Mouse (Mus musculus): Measurements from ENCODE around the gene Kif5a.

DNA sequence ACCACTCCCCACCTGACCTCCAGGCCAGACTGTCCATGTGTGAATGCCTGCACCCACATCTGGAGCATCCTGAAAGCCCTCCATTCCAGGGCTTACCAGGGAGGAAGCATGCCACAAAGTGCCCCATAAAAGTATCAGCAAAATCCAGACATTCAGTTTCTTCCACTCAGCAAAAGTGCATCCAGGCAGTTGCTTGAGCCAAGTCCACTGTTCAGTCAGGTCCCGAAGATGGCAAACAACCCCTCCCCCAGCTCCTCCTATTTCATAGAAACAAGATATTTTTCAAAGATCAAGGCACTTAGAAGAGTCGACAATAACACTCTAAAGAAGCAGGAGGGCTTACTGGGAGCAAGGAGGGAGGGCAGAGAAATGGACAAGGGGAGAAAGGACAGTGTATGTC lies 64.7 kb downstream of the Kif5a start:
- no peak for TF ChIP-seq UBTF (IDR thresholded peaks at IDR 0.05; ENCODE audit: low read depth, low read length)
- TF ChIP-seq CTCF (conservative IDR thresholded peaks at IDR 0.05 in 1 of 2, IDR thresholded peaks at IDR 0.05 in 1 of 2; ENCODE audit: low read depth in 2 of 2, low read length in 2 of 2) = no peak
- no peak for TF ChIP-seq RCOR1 (conservative IDR thresholded peaks at IDR 0.05; ENCODE audit: low read depth, low read length)
- no peak for TF ChIP-seq POLR2A (IDR thresholded peaks at IDR 0.05; ENCODE audit: low read depth, low read length)
- TF ChIP-seq EP300 (IDR thresholded peaks at IDR 0.05; ENCODE audit: low read length) = no peak
- TF ChIP-seq SIN3A (IDR thresholded peaks at IDR 0.05; ENCODE audit: low read length) = no peak
- no peak for TF ChIP-seq POLR2AphosphoS2 (IDR thresholded peaks at IDR 0.05; ENCODE audit: low read depth, low read length)
- no peak for TF ChIP-seq HCFC1 (IDR thresholded peaks at IDR 0.05; ENCODE audit: low read depth, low read length)
- TF ChIP-seq USF1 (IDR thresholded peaks at IDR 0.05; ENCODE audit: low read depth, low read length) = no peak
- no peak for TF ChIP-seq ZNF384 (IDR thresholded peaks at IDR 0.05; ENCODE audit: low read depth, low read length)
- TF ChIP-seq MAX (IDR thresholded peaks at IDR 0.05; ENCODE audit: low read length) = no peak
- TF ChIP-seq MXI1 (IDR thresholded peaks at IDR 0.05; ENCODE audit: low read depth, low read length) = no peak
- TF ChIP-seq MYC (IDR thresholded peaks at IDR 0.05; ENCODE audit: low read depth, low read length) = no peak
- TF ChIP-seq E2F4 (IDR thresholded peaks at IDR 0.05; ENCODE audit: insufficient replicate concordance, low read depth, low read length) = no peak
